Mouse (Mus musculus): ENCODE measurements at regions not wholly inside any gene's neighbourhood (a gene's known extent, or its start where the extent isn't known, plus 50 kb on each side); places are given as distances from the start of the nearest gene placed in this dataset.

DNA sequence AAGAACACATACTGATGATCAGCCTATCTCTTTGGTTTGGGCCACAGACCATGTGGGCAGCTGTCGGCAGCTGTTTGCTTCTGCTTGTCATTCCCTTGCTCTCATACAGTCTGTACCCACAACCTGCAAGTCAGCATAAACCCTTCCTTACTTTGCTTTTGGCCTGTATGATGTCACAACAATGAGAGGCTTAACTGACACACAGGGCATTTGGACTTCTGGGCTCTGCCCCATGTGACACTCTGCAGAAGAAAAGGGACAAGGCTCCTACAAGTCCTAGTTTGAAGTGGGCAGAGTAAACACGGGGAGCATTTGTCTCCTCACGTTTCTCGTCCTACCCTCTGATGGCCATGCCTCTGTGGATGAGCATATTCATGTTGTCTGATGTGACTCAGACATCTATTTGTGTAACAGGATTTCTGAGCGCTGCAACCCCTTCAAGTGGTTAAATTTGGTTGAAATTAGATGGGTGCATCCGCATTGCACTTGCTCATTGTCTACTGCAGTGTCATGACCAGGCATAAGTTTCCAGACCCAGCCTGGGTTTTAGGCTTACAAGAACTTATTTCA is 87.6 kb upstream of the Cpeb4 start:
- DNase-seq, result no peak

DNA sequence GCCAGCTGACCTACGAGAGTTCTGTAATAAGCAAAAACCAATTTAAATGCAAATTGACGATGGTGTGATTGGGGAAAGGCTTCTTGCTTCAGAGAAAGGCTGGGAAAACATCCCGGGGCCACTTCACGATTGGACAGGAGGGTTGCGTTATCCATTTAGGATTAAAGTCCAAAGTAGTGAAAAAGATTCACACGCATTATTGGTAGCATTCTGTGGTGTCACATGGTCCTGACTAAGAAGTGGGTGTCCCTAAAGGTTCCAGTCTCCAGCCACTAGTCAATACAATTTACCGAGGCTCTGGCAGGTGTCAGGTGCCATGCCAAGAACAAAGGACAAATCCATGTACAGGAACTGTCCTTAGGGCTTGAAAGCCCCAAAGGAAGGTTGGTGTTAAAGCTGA is 86.9 kb upstream of the Cpeb4 start:
- no peak for DNase-seq

DNA sequence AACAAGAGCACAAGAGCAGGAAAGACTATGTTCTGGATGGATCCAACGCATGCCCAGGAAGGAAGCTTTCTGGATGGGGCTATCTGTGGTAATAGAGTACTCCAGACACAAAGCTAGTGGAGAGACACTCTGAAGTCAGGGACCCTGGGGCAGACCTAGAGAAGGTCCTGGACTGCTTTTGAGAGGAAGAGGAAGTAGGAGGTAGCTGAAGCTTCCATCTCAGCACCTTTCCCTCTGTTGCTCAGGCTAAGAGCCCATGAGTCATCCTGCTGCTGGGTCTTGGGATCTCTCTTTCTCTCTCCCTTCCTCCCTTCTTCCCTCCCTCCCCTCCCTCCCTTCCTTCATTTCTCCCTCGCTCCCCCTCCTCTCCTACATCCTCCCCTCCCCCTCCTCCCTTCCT is 84.6 kb upstream of the Cpeb4 start:
- no peak for DNase-seq

DNA sequence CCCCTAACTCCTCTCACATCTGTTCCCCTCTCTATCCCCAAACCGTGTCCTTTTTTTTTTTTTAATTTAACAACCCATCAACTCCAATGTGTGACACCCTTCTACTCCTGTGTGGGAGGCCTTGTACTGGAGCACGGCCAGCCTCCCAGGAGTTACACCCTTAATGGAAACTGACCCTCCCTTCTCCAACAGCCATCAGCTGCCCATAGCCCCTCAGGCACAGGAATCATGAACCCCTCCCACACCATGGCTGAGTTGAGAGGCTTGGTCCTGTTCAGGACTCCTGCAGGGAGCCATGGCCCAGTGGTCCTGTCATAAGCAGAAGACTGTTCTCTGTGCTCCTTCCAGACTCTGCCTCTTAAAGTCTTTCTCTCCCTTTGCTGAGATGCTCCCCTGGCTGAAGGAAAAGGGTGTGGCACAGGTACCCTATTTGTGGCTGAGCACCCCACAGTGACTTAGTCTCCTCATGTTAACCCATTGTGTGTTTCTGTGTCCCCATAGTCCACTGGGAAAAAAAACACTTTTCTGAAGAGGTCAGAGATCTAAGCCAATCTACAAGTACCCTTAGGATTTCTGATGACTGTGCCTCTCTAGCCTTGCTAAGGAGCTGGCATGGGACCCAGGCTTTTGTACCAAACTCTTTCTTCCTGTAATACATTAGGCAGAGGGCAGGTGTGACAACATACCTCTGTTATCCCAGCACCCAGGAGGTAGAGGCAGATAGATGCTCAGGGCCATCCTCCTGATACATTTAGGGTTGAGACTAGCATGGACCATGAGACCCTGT is 83.9 kb upstream of the Cpeb4 start:
- DNase-seq, result no peak

DNA sequence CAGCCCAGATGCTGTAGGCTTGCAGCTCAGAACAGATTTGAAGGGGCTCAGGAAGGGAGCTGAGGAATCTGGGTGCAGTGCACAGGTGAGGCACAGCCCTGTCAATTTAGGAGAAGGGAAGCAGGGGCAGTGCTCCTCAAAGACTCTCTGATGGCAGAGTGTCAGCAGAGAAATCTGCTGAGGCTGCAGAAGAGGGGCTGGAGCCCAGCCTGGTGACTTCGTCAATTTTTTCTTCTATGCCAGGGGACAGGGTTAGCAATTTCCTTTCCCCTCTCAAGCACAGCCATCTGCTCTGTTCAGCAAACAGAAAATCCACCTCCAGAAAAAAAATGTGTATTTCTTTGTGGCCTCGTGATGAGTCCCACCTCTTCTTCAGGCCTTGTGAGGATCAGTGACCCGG is 82.0 kb upstream of the Cpeb4 start:
- DNase-seq, result peak; percentile 70

DNA sequence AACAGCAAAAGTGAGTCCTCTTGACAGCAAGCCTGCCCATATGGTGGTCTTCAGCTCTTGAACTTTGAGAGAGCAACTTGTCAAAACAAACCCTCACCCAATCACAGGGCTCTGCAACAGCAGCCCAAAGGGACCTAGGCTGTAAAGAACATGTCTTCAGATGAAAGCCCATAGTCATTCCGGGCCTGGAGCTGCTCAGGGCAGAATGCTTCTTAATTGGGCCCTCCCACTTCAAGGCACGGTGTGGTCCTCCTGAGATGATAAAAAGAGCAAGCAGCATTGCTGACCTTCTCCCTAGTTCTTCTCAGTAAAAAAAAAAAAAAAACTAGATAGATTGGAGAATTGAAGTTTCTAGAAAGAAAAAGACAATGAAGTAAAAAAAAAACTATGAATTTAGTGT is 80.7 kb upstream of the Cpeb4 start:
- no peak for DNase-seq

DNA sequence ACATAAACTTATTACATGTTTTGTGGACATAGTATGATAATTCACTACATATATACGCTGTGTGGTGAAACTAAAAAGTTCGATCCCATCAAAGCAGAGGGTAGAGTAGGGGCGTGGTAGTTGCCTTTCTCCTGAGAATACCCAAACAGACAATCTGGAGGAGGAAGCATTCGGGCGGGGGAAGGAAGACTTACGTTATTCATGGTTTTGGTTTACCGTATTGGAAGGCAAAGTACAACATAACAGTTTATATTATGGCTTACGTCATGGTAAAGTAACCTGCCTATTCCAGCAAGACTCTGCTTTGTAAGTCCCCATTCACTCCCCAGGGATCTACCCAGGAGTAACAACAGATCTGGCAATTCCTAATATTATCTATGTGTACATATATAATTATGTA is 76.9 kb upstream of the Cpeb4 start:
- peak; percentile 53 for DNase-seq

DNA sequence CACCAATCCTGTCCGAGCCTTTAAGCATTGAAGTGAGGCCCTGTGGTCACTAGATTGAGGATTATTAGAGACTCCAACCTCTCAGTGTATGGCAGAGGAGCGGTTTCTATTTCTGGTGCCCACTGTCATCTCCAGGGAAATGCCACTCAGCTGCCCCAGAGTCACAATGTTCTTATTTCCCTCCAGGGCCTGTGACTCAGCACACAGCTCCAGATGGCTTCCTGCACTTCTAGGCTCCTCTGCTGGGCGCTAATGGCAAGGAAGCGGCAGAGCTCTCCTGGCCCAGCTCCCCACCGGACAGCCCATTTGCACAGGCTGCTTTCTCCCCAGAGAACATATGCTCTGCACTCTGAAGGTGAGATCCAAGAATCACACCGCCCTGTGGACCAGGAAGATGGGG is 75.8 kb upstream of the Cpeb4 start:
- DNase-seq, result peak; percentile 95

DNA sequence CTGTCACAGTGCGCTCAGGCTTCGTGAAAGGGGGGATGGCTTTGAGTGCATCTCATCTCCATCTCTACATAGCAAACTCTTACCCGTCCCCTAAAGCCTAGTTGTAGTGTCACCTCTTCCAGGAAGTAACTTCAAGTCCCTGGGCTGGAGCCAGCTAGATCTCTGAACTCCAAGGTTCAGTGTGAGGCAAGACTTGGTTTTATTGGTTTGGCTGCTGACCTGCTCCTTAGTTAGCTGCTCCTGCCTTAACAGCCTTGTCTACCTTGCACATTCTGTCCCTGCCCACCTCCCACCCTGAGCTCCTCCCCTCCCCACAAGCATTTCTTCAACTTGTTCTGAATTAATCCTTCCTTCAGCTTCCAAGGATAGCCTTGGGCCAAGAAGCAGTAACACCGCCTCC is 70.4 kb upstream of the Cpeb4 start:
- DNase-seq, result no peak

DNA sequence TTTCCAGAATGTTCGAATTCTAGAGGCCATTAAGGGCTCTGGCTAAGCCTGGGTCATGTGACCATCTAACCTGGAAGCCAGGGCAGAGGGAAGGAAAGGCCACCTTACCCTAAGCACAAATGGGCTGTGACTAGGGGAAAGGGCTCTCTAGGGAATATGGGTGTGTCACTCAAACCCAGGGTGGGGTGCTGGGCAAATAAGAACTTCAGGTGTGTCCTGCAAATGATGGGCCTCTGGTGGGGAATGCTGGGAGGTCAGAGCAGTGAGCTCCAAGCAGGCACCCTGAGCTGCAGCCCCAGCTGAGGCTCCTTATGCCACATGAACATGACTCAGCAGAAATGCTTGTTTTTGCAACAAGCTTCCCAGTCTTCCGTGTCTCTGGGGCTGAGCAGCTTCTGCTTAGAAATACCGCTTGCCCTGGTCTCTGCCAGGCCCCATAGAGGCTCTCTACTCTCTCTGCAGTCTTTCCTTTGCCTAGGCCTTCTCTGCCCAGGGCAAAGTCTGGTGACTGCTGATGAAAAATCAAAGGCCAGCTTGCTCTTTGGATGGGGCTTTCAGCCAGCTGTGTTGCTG is 68.6 kb upstream of the Cpeb4 start:
- DNase-seq, result no peak

DNA sequence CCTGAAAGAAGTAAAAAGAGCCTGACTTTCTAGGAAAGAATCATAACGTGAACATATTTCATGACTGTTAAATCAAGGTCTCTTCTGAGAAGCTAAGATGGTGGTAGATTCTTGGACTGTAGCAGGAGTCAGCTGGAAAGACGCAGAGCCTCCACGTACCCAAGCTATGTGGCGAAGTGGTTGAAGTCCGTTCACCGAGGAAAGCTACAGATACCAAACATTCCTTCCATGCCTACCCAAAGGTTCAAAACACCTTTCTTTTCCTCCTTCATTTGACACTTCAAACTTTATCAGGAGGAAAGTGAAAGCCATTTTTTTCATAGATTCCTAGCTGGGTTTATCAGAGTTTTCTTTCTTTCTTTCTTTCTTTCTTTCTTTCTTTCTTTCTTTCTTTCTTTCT is 67.5 kb upstream of the Cpeb4 start:
- no peak for DNase-seq

DNA sequence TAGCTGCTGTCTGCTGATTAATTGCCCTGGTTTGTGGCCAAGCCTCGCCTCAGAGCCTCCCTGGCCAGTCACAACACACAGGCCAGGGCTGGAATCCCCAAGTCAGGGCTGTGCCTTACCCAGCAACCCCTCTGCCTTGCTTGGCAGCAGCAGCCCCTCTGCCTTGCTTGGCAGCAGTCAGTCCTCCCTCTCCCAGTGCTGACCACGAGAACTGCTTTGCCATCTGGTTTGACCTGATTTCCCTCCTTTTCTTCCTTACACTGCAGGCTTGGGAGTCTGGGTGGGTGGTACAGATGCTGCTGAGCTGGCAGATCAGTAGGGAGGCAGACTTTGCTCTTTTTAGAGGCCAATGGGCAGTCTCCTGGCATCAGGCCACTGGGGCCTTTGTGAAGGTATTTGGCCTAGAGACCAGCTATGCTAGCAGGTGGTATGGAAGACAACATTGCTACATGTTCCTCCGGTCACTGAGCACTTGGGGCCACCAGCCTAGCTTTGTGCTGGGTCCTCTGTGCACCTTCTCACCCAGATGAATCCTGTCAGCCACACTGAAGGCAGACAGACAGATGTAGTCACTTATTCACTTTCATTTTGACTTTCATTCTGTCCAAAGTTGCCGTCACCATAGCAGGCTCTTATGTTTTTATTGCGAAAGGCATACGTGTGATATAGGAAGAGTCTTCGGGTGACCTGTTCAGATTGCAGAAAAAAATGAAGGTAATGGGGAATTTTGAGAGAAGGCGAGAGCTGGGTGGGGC is 64.4 kb upstream of the Cpeb4 start:
- peak; percentile 85 for DNase-seq

DNA sequence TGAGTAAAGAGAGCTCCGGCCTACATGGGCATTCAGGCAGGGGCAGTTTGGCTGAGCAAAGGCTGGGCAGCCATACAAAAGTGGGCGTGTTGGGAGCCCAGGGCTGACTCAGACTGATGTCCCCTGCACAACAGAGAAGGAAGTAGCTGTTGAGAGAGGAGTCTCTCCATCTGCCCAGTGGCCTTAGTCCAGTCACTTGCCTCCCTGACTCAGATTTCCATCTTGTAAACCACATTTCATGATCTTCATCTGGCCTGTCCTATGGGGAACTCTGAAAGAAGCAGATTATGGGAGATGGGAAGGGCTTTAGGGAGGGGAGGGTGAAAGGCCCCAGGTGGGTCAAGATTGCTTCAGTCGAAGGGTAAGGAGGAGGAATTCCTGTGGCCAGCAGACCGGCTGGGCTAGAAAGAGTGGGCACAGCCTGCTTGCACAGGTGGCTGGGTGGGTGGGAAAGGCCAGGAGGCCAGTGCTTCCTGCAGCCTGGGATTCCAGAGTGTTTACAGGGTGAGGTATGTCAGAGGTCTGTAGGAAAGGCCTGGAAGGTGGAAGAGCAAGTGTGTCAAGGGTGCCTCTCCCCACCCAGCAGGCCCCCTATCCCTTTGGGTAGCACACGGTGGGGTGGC is 63.7 kb upstream of the Cpeb4 start:
- no peak for DNase-seq

DNA sequence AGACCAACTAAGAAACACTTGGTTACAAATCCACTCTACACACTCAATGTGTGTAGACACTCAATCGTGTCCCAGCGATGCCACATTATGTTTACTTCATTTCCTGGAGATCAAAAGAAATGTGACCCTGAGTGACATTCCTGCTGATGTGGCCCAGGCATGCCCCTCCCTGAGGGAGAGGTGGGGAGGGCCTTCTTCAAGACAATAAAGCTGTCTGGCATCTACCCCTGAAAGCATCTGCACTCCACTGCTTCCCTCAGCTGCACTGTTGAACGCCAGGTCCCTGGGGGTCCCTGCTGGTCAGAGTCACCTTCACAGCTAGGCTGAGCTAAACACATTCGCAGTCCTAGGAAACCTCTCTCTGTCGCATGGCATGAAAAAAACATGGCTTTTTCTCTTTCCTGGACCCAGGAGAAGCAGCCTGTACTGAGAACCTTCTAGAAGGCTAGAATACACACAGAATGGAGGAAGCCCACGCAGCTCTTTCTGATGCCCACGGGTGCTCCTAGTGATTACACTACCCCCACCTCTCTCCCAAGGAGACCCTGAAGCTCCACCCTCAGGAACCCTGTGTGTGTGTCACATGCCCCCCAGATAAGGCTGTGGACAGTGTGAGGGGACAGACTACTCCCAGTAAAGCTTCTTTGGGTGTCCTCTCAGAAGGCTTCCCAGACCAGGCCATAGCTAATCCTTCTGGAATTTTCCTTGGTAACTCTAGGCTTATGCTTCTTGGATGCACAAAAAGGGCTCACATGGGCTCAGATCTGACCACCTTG is 61.8 kb upstream of the Cpeb4 start:
- DNase-seq, result no peak

DNA sequence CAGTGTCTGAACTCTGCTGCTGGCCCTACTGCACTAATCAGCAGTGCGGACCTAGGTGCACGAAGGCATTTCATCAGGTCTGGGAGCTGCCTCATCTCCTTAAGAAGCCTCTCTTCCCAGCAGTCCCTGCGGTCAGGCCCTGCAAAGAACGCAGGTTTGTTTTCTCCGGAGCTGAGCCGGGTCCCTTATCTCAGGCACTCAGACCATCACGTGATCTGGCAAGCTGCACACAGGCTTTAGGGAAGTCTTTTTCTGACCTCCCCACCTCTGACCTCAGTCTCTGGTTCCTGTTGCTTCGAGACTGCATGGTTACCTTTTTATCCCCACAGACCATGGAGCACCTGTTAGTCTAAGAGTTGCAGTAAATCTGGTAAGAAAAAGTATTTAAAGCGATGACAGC is 59.8 kb upstream of the Cpeb4 start:
- no peak for DNase-seq

DNA sequence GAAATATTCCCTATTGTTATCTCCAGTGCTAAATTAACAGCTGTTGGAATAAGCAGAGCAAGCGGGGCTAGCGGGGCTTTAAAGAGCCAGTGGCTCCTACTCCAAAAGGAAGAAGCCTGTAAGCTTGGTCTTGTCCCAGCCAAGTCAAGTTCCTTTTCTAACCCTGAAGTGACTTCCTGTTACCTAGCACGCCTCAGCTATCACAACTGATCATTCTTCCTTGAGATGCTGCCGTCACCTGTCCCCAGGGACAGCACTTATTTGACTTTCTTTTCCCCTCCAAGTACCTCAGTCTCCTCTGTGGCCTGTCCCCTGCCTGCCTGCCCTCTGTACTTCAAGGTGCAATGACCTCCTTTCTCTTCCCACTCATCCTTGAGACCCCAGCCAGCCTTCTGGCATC is 57.4 kb upstream of the Cpeb4 start:
- DNase-seq, result no peak

DNA sequence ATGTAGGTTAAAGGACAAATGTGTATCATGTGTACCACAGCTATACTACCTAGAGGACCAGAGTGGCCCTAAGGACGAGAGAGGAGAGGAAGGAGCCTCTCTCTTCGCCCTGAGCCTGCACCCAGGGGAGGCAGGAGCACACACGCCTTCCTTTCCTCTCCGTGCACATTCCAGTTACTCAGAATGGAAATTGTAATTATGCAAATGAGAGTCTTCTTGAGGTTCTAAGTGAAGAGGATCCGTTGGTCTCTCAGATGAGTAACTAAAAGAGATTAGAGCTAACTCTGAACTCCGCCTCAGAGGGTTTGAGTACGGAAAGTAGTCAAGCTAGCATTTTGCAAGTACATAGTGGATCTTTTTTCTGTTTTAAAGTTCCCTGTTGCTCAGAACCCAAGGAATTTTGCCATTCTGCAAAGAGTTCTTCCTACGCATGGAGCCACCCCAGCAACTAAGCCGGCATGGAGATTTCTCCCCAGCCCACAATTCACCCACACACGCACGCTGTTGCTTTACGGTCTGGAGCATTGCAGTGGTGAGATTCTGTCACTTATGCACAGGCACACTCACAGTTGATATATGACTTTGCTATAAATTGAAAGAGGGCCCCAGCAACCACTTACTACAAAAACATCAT is 56.0 kb upstream of the Cpeb4 start:
- DNase-seq, result no peak

DNA sequence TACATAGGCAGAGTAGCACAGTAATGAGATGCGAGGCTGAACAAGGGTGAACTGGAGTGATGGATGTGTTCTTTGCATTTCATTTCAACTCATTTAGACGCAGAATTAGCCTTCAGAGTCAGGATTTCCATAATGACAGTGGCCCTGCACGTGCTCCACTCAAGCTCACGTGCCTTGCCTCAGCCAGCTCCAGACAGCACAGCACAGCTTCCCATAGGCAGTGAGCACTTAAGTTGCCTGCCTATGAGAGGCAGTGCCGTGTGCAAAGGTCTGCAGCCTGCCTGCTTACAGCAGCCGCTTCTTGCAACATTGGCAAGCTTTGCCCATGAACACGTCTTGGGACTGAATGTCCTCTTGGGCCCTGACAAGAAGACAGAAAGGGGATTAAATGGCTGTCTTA is 54.0 kb upstream of the Cpeb4 start:
- DNase-seq, result no peak

DNA sequence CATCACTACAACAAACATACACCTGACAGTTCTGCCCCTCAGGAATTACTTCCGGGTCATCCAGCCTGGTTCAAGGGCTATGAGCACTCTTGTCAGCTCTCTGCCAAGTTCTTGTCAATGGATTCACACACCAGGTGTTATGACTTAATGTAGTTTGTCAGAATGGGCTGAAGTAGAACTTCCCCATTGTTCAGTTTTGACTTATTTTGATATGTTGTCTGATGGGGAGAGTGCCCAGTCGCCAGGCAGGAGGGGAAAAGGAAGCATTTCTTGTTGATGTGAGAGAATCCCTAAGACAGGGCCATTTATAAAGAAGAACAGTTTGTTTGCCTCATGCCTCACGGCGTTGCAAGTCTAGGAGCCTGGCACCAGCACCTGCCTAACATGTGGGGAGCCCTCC is 52.0 kb upstream of the Cpeb4 start:
- no peak for DNase-seq

DNA sequence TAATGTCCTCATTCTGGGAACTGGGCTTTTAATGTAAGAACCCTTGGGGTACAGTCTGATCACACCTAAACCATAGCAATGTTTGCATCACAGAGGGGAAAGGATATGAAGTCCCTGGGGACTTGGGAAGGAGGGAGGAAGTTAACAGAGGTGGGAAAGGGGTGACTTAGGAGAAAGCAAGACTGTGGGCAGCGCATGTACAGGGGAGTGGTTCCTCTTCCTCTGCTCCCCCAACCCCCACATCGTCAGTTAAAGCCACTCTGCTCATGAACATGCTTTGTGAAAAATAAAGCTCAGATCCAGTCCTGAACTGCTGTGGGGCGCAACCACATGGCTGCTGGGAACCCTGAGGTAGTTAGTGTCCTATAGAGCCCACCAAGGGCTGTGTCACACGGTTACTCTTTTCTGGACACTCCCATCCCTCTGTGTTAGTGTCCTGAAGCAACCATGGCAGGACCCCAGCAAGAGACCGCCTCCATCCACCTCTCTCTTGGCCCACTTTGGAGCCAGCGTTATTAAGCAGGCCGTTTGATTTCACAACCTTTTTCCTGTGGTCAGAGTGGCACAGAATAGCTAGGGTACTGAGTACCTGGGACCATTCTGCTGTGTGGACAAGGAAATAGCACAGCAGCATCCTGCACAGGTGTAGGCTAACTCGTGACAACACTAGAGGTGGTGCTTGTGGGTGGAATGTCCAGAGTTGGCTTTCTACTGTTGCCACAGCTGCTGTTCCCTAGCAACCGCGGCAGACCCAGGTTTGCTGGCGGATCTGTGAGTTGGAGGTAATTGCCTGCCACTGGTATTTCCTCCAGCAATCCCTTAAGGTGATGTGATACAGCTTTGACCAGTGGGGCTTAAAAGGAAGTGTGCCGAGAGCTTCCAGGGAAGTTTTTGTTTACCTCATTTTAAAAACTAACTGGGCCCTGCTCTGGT is 50.3 kb upstream of the Cpeb4 start:
- DNase-seq, result no peak
